Mouse (Mus musculus) regulatory T cell (primary cell): Measurements from ENCODE around the gene Uqcc3.

Experiments used
- in situ Hi-C: fragments of 300-600 bp; cut with MboI, MseI; formaldehyde crosslinking; loops from one replicate; pipeline ENCODE4 v1.15.1; 2025; ENCODE audit warnings: high pct_unique_total_duplicates

Gene Uqcc3

GRCm38 (mm10) chr19:8852236-8852928 is 28.3 kb downstream of the Uqcc3 start:
- in situ Hi-C loops = no loop called here

- in situ Hi-C loops = no loop called here
Observed at GRCm38 (mm10) chr19:8851639-8852038, 29.1 kb downstream of the Uqcc3 start.

- in situ Hi-C loops = no loop called here
Observed at GRCm38 (mm10) chr19:8850402-8850901, 30.3 kb downstream of the Uqcc3 start, which contains the start of gene Lrrn4cl. Gene Lrrn4cl, plus strand, starts transcription at chr19:8850768.

- in situ Hi-C loops = loop anchor here (5.0 to 25.0 kb wide), 2 partner anchors 261 to 264 kb away; partner anchors contain the start of gene Slc22a8
Observed at GRCm38 (mm10) chr19:8848356-8848755, 32.4 kb downstream of the Uqcc3 start.

- in situ Hi-C loops = loop anchor here (5.0 to 25.0 kb wide), 2 partner anchors 257 to 268 kb away; partner anchors contain the start of gene Slc22a8
Observed at GRCm38 (mm10) chr19:8844371-8845129, 36.2 kb downstream of the Uqcc3 start.

- in situ Hi-C loops = loop anchor here (25.0 kb wide), 1 partner anchor 256 kb away; the partner anchor contains the start of gene Slc22a8
Observed at GRCm38 (mm10) chr19:8842961-8843360, 37.8 kb downstream of the Uqcc3 start.

- in situ Hi-C loops = loop anchor here (25.0 kb wide), 1 partner anchor 254 kb away; the partner anchor contains the start of gene Slc22a8
Observed at GRCm38 (mm10) chr19:8841012-8841411, 39.7 kb downstream of the Uqcc3 start.

GRCm38 (mm10) chr19:8839908-8840791 is 40.6 kb downstream of the Uqcc3 start:
- in situ Hi-C loops = loop anchor here (5.0 to 25.0 kb wide), 3 partner anchors 57 to 253 kb away; partner anchors contain the start of genes Ganab and Slc22a8

GRCm38 (mm10) chr19:8839103-8839907 is 41.4 kb downstream of the Uqcc3 start, which contains the start of gene Gng3:
Gene Gng3, minus strand, starts transcription at chr19:8839194.
- in situ Hi-C loops = loop anchor here (5.0 to 25.0 kb wide), 3 partner anchors 58 to 252 kb away; partner anchors contain the start of genes Ganab and Slc22a8

- in situ Hi-C loops = loop anchor here (5.0 to 25.0 kb wide), 3 partner anchors 59 to 251 kb away; partner anchors contain the start of genes Ganab and Slc22a8
Observed at GRCm38 (mm10) chr19:8838041-8838730, 42.5 kb downstream of the Uqcc3 start.

GRCm38 (mm10) chr19:8837251-8837791 is 43.4 kb downstream of the Uqcc3 start, which contains the start of gene Bscl2:
Gene Bscl2, plus strand, starts transcription at chr19:8837467.
- in situ Hi-C loops = loop anchor here (5.0 to 25.0 kb wide), 3 partner anchors 60 to 250 kb away; partner anchors contain the start of genes Ganab and Slc22a8

- in situ Hi-C loops = loop anchor here (5.0 to 25.0 kb wide), 3 partner anchors 61 to 249 kb away; partner anchors contain the start of genes Ganab and Slc22a8
Observed at GRCm38 (mm10) chr19:8836327-8836726, 44.4 kb downstream of the Uqcc3 start.

GRCm38 (mm10) chr19:8832971-8833370 is 47.8 kb downstream of the Uqcc3 start:
- in situ Hi-C loops = loop anchor here (25.0 kb wide), 1 partner anchor 246 kb away; the partner anchor contains the start of gene Slc22a8

- in situ Hi-C loops = loop anchor here (25.0 kb wide), 1 partner anchor 244 kb away; the partner anchor contains the start of gene Slc22a8
Observed at GRCm38 (mm10) chr19:8831262-8831661, 49.5 kb downstream of the Uqcc3 start.

- in situ Hi-C loops = loop anchor here (25.0 kb wide), 1 partner anchor 243 kb away; the partner anchor contains the start of gene Slc22a8
Observed at GRCm38 (mm10) chr19:8830664-8831063, 50.1 kb downstream of the Uqcc3 start.
